Mouse (Mus musculus): ENCODE results near the gene Nhlh1. TPM values are rescaled to one million over a fixed set of nuclear protein-coding genes. Genes with fewer than 3 reads are reported as not detected.

Gene Nhlh1
- polyA plus RNA-seq, 1 experiment from 2014 or later: 4.1 TPM

DNA sequence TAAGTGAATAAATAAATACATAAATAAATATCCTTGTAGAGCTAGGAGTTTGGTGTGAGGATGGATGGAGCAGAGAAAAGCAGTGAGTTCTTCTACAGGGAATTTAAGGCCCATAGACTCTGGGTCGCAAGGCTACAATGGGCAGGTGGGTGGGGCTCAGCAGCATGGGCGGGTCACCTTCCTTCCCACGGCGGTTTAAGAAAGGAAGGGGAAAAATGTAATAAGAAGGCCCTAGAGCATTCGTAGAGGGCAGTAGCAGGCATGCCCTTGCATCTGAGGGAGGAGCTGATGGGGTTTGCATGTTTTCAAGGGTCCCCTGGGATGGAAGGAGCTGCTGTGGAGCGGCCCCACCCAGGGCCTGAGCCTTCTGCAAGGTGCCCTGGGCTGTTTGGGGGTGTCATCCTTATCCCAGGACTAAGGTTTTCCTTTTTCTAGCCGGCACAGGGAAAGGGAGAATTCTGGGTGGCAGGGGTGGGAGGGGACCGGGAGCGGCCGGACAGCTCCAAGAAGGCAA lies 4.5 kb downstream of the Nhlh1 start:
- 3% methylated on average over 10 of the region's 10 CpGs for WGBS
- peak overlapping the region; percentile 75 for H3K4me2 ChIP-seq (replicated peaks)
- H3K27me3 ChIP-seq: peaks cover 62% of the 10 kb centered on the region
- peaks cover 25% of the 10 kb centered on the region; the same call in 1 of the 2 replicates for H3K4me1 ChIP-seq
- no peaks in the 10 kb centered on the region for H3K36me3 ChIP-seq
- H3K9ac ChIP-seq: no peak overlapping the region
- no peak overlapping the region for H3K27ac ChIP-seq
- H3K9me3 ChIP-seq: no peaks in the 10 kb centered on the region
- no peak for ATAC-seq (ENCODE audit: insufficient number of reproducible peaks, insufficient read depth, low FRiP score, low TSS enrichment)
- H3K4me3 ChIP-seq: peak overlapping the region; percentile 38; the same call in 1 of the 2 replicates

DNA sequence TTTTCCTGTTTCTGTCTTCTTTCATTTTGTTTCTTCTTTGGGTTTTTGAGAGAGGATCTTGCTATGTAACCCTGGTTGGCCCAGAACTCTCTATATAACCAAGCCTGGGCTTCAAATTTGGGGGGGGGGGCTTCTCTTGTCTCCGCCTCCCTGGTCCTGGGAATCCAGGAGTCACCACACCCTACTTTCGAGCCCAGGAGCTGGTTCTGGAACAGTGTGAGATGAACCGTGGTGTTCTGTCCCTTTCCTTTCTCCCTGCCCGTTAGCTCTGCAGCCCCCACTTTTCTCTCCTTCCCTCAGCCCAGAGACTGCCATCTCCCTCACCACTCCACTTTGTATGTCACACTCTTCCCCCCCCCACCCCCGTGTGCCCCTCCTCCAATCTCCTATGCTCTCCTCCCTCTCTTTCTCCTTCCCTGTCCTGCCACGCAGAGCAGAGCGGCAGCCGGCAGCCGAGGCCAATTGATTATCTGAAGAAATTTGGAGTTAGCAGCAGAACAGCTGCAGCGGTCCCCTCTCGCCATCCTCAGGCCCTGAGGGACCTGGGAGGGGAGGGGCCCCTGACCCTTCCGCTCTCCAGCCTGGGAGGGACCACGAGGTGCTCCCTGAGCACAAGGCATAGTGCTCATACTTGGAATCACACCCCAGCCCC lies 8.1 kb downstream of the Nhlh1 start:
- peaks cover 20% of the 10 kb centered on the region; the same call in 1 of the 2 replicates for H3K4me1 ChIP-seq
- no peaks in the 10 kb centered on the region for H3K9me3 ChIP-seq
- 0 out of 2 replicates have a peak overlapping the region, but pooled peaks have one; percentile 1 for H3K4me3 ChIP-seq
- peaks cover 35% of the 10 kb centered on the region for H3K27me3 ChIP-seq
- peak overlapping the region; percentile 41; the same call in 1 of the 2 replicates for H3K27ac ChIP-seq
- H3K36me3 ChIP-seq: no peaks in the 10 kb centered on the region
- peak overlapping the region; percentile 11 for H3K4me2 ChIP-seq (replicated peaks)
- no peak; the same call in 1 of the 2 replicates for ATAC-seq (ENCODE audit: insufficient number of reproducible peaks, insufficient read depth, low FRiP score, low TSS enrichment)
- 18% methylated on average over 13 of the region's 13 CpGs for WGBS
- H3K9ac ChIP-seq: no peak overlapping the region

DNA sequence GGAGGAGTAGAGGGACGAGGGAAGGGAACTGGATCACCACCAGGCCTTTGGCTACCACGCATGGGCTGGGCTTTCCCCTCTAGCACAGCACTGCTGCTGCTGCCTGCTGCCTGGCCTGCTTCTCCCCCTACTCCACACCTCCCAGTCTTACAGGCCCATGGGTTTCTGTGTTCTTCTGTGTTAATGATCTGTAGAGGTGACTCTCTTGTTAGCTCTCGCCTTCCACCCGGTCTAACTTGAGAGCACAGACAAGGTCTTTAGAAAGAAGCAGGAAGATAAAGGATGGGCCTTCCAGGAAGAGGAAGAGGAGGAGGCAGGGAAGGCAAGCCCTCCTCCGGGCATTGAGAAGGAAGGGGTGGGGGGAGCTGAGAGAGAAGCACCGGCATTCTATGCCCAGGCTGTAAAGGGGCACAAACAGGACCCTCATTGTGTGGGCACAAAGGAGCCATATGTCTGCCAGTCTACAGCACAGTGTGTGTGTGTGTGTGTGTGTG lies 9.1 kb downstream of the Nhlh1 start:
- Histone ChIP-seq H3K4me1 (peaks cover 11% of the 10 kb centered on the region; the same call in 1 of the 2 replicates), H3K4me3 (no peak overlapping the region), H3K36me3 (no peaks in the 10 kb centered on the region), H3K4me2 (replicated peaks) (peak overlapping the region; percentile 9; the same call in 1 of the 2 replicates), H3K27ac (peak overlapping the region; percentile 41), H3K9me3 (no peaks in the 10 kb centered on the region), H3K27me3 (peaks cover 25% of the 10 kb centered on the region), H3K9ac (no peak overlapping the region)
- ATAC-seq (ENCODE audit: insufficient number of reproducible peaks, insufficient read depth, low FRiP score, low TSS enrichment): peak; percentile 54
- 24% methylated on average over 6 of the region's 6 CpGs for WGBS

DNA sequence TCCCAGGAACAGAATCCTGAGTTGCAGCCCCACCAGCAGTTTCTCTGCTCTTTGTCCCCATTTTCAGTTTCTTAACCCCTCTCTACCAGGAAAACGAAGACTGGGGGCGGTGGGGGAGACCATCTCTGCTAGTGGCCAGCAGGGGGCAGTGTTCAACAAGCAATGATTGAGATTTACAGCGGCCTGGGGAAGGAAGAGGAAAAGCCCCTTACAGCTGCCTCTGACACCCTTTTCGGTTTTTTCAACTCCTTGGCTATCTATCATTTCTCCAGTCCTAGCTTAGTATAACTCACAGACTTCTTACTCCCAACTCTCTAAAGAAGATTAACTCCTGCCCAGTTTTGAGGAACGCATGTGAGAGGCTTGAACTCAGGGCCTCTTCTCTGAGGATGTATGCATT lies 10.4 kb downstream of the Nhlh1 start:
- H3K4me3 ChIP-seq: no peak overlapping the region
- H3K4me2 ChIP-seq (replicated peaks): no peak overlapping the region
- no peak overlapping the region for H3K27ac ChIP-seq
- WGBS: 13% methylated on average over 5 of the region's 5 CpGs
- peaks cover 12% of the 10 kb centered on the region for H3K27me3 ChIP-seq
- no peaks in the 10 kb centered on the region for H3K9me3 ChIP-seq
- H3K36me3 ChIP-seq: no peaks in the 10 kb centered on the region
- no peak for ATAC-seq (ENCODE audit: insufficient number of reproducible peaks, insufficient read depth, low FRiP score, low TSS enrichment)
- 0 out of 2 replicates have a peak, but pooled peaks cover 5% of the 10 kb centered on the region for H3K4me1 ChIP-seq
- no peak overlapping the region for H3K9ac ChIP-seq

DNA sequence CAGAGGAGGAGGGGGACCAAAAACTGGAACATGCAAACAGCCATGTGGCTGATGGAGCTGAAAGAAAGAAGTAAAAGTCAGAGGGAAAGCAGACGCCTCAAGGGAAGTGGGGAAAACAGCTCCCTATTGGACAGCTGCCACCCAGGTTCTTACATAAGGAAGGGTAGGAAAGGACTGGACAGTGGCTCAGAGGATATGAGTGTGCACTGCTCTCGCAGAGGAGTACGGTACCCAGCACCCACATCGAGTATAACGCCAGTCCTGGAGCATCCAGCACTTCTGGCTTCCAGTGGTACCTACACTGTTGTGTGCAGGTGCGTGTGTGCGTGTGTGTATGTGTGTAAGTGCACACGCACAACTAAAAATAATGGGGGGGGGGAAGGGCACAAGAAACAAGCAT lies 11.0 kb downstream of the Nhlh1 start:
- ATAC-seq (ENCODE audit: insufficient number of reproducible peaks, insufficient read depth, low FRiP score, low TSS enrichment): no peak
- Histone ChIP-seq H3K27me3 (0 out of 2 replicates have a peak, but pooled peaks cover 7% of the 10 kb centered on the region), H3K36me3 (no peaks in the 10 kb centered on the region), H3K4me3 (no peak overlapping the region), H3K27ac (no peak overlapping the region), H3K4me1 (0 out of 2 replicates have a peak, but pooled peaks cover 5% of the 10 kb centered on the region), H3K9ac (no peak overlapping the region), H3K4me2 (replicated peaks) (no peak overlapping the region), H3K9me3 (no peaks in the 10 kb centered on the region)
- WGBS: 71% methylated on average over 8 of the region's 8 CpGs

DNA sequence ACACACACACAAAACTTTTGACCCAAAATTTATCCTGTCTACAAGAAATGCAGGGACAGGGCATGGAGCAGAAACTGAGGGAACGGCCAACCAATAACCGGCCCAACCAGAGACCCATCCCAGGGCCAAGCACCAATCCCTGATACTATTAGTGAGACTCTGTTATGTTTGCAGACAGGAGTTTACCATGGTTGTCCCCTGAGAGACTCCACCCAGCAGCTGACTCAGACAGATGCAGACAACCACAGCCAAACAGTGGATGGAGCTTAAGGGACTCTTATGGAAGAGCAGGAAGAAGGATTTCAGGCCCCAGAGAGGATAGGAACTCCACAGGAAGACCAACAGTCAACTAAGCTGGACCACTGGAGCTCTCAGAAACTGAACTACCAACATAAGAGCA lies 27.5 kb downstream of the Nhlh1 start:
- Histone ChIP-seq H3K4me2 (replicated peaks) (no peak overlapping the region), H3K27me3 (no peaks in the 10 kb centered on the region), H3K9ac (no peak overlapping the region), H3K36me3 (no peaks in the 10 kb centered on the region), H3K27ac (no peak overlapping the region), H3K4me3 (no peak overlapping the region), H3K9me3 (no peaks in the 10 kb centered on the region), H3K4me1 (peaks cover 20% of the 10 kb centered on the region)
- 92% methylated on average over 2 of the region's 2 CpGs for WGBS
- ATAC-seq (ENCODE audit: insufficient number of reproducible peaks, insufficient read depth, low FRiP score, low TSS enrichment): no peak

DNA sequence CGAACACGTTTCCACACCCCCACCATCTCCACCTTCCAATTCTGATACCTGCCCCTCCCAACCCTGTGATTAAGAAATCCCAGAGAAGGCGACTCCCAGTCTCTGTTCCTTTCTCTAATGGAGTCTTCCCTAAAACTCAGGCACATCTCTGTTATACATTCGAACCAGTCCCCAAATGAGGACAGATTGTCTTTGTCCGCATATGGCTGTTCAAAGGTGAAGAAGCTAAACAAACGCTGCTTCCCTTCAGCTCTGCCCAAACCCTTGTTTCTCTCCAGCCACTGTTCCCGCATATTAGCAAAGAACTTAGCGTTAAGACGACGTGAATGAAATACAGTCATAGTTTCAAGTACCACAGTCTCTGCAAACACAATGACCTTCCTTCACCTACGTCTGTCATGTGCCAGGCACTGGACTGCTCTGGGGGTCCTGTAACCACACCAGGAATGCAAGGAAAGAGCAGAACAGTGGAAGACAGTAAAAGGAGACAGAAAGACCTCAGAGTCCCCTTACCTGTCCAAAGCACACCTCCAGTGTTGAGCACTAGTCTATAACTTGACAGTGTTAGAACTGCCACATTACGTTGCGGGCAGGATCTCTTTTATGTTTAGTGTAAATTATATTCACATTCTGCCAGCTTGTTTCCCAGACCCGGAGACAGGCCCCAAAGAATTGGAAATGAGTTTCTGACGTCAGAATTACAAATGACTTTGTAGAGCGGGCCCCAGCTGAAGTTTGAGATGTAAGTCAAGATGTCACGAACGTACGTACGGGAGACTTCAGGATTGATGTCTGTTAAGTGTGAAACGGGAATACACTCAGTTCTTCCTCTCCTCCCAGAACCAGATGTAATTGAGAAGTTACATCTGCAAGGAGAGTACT lies 28.7 kb downstream of the Nhlh1 start, which contains the start of gene Vangl2:
Vangl2 (minus strand) TSS at position 51 of the 882 bp plus-strand sequence.
- WGBS: 41% methylated on average over 21 of the region's 21 CpGs
- Histone ChIP-seq H3K9ac (peak within 1 kb of the TSS; percentile 95), H3K4me1 (peaks cover 31% of the 10 kb centered on the region), H3K4me3 (peak within 1 kb of the TSS; percentile 89), H3K9me3 (no peaks in the 10 kb centered on the region), H3K36me3 (no peaks in the 10 kb centered on the region), H3K27ac (peak within 1 kb of the TSS; percentile 98), H3K4me2 (replicated peaks) (peak within 1 kb of the TSS; percentile 62), H3K27me3 (no peaks in the 10 kb centered on the region)
- no peak for ATAC-seq (ENCODE audit: insufficient number of reproducible peaks, insufficient read depth, low FRiP score, low TSS enrichment)

DNA sequence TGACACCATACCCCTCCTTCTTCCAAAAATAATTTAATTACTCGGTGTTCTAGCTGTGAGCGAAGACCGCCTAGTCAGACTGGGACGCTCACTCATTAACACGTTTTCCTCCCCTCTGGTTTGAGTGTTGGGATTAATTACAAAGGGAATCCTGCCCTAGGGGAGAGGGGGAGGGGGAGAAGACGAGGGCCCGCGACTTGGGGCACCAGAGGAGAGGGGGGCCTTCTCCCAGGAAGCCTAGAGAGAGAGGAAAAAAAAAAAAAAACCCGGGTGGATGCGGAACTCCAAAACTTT lies 29.6 kb downstream of the Nhlh1 start:
- 5% methylated on average over 10 of the region's 10 CpGs for WGBS
- peaks cover 37% of the 10 kb centered on the region for H3K4me1 ChIP-seq
- H3K36me3 ChIP-seq: no peaks in the 10 kb centered on the region
- H3K9ac ChIP-seq: peak overlapping the region; percentile 95; the same call in 1 of the 2 replicates
- peak overlapping the region; percentile 89 for H3K4me3 ChIP-seq
- peak overlapping the region; percentile 62 for H3K4me2 ChIP-seq (replicated peaks)
- H3K27me3 ChIP-seq: no peaks in the 10 kb centered on the region
- ATAC-seq (ENCODE audit: insufficient number of reproducible peaks, insufficient read depth, low FRiP score, low TSS enrichment): no peak
- H3K27ac ChIP-seq: peak overlapping the region; percentile 98
- no peaks in the 10 kb centered on the region for H3K9me3 ChIP-seq

DNA sequence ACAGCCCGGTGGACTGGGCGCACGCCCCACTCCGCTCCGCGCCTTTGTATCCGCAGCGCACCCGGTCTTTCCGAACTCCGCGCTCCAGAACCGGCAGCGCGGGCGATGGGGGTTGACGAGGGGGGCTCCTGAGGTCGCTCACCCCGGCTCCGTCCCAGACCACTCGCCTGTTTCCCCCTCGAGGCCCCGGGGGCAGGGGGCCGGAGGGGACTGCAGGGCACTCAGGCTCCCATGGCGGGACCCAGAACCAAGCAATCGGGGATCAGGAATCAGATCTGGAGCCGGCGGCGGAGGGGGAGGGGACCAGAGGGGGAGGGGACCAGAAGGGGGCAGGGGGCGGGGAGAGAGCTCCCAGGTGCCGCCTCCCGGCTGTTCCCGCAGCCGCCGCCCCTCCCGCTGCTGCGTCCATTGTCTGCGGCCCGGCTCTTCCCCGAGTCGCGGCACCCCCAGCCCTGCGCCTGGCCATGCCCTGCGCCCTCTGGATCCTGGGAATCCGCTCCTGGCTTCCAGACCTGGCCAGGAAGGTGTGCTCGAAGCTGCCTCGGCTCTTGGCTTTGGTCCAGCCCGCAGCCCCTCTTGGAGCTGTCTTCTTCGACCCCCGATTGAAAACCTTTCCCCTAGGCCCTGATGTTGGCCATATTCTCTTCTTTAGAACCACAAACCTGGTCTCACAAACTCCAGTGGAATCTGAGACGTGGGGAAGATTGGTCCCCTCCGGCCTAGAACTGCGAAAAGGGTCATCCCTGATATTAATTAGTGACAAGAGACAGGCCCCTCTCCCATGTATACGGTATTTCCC lies 30.2 kb downstream of the Nhlh1 start:
- peak overlapping the region; percentile 98 for H3K27ac ChIP-seq
- H3K9ac ChIP-seq: peak overlapping the region; percentile 95
- H3K4me3 ChIP-seq: peak overlapping the region; percentile 89
- WGBS: under 1% methylated on average over 46 of the region's 54 CpGs
- H3K4me1 ChIP-seq: peaks cover 41% of the 10 kb centered on the region
- H3K9me3 ChIP-seq: no peaks in the 10 kb centered on the region
- ATAC-seq (ENCODE audit: insufficient number of reproducible peaks, insufficient read depth, low FRiP score, low TSS enrichment): peak; percentile 88
- peaks cover 3% of the 10 kb centered on the region; the same call in 1 of the 2 replicates for H3K36me3 ChIP-seq
- H3K27me3 ChIP-seq: no peaks in the 10 kb centered on the region
- peak overlapping the region; percentile 62 for H3K4me2 ChIP-seq (replicated peaks)

DNA sequence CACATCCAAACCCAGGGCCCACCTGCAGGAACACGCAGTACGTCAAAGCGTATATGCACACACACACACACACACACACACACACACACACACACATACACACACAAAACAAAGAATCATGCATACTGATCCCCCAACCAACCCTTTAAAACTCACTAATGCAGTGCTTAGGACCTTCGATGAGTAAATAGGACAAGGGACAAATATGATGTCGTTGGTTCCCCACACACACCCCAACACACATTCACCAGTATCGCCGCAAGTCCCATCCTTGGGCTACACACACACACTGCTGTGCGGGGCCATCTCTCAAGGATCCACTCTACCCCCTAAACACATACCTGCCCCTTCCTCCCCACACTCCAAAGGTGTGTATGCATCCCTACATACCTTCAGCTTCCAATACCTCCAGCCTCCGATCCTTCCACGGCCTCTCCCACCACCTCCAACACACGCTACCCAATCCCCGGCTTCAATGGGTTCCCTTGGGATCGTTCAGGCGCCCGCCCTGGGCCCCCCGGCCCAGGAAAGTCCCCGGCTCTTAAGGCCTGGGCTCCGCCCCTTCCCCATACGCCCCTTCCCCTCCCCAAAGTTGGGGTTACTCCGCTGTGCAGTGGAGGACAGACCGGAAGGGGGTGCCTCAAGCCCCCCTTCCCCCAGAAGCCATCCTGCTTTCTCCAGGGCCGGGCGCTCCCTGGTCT lies 31.0 kb downstream of the Nhlh1 start:
- H3K9me3 ChIP-seq: no peaks in the 10 kb centered on the region
- H3K27me3 ChIP-seq: no peaks in the 10 kb centered on the region
- peak overlapping the region; percentile 62 for H3K4me2 ChIP-seq (replicated peaks)
- WGBS: 1% methylated on average over 23 of the region's 23 CpGs
- H3K4me1 ChIP-seq: peaks cover 47% of the 10 kb centered on the region
- peak overlapping the region; percentile 98 for H3K27ac ChIP-seq
- peaks cover 8% of the 10 kb centered on the region; the same call in 1 of the 2 replicates for H3K36me3 ChIP-seq
- peak overlapping the region; percentile 95 for H3K9ac ChIP-seq
- H3K4me3 ChIP-seq: peak overlapping the region; percentile 89
- ATAC-seq (ENCODE audit: insufficient number of reproducible peaks, insufficient read depth, low FRiP score, low TSS enrichment): peak; percentile 83
